In genomic region chr11:96987873-96988655, GRCm38 (mm10) we compare ENCODE assay signal across 8 mouse cellular contexts. TPM values are rescaled to one million over a fixed set of nuclear protein-coding genes. Genes with fewer than 3 reads are reported as not detected.
DNase-seq lines count a peak whose midpoint lies in the region; ATAC-seq lines count a peak whose summit lies in the region.

No protein-coding gene starts in this region.

- H3K4me2 ChIP-seq in heart, embryonic 15.5 days: peak overlapping the region; percentile 47
- peak overlapping the region; percentile 65 for H3K4me2 ChIP-seq in limb, embryonic 11.5 days (ENCODE audit: low read depth, severe bottlenecking)
- peak overlapping the region; percentile 60 for H3K4me2 ChIP-seq in neural tube, embryonic 12.5 days (replicated peaks)

- no peaks in the 10 kb centered on the region for H3K36me3 ChIP-seq in heart, embryonic 15.5 days
- H3K36me3 ChIP-seq in forebrain, embryonic 10.5 days (replicated peaks): no peaks in the 10 kb centered on the region
- no peaks in the 10 kb centered on the region for H3K36me3 ChIP-seq in limb, embryonic 11.5 days (ENCODE audit: control insufficient read depth, insufficient read depth, low read length)
- H3K36me3 ChIP-seq in neural tube, embryonic 12.5 days: no peaks in the 10 kb centered on the region

- no peak overlapping the region for H3K27ac ChIP-seq in heart, embryonic 15.5 days
- H3K27ac ChIP-seq in forebrain, embryonic 10.5 days: peak overlapping the region; percentile 51; the same call in 1 of the 2 replicates
- no peak overlapping the region for H3K27ac ChIP-seq in limb, embryonic 11.5 days (replicated peaks; ENCODE audit: low read depth, low read length)
- no peak overlapping the region for H3K27ac ChIP-seq in neural tube, embryonic 12.5 days

- DNase-seq in heart, postnatal 4 days: no peak
- peak; percentile 56 to 71 for DNase-seq in CD8-positive naive resting alpha-beta T cell, adult 2 months (ENCODE audit: low read depth in 2 of 2, low spot score in 2 of 2)
- no peak for DNase-seq in forebrain, embryonic 10.5 days (ENCODE audit: extremely low spot score, low spot score)
- DNase-seq in limb, embryonic 11.5 days (ENCODE audit: low spot score): peak; percentile 57
- no peak for DNase-seq in urinary bladder, adult 18-20 months (ENCODE audit: low spot score in 2 of 2)
- no peak for DNase-seq in ovary, postnatal 10 days (ENCODE audit: low spot score)

- H3K4me3 ChIP-seq in heart, embryonic 15.5 days: peak overlapping the region; percentile 22
- peak overlapping the region; percentile 46 for H3K4me3 ChIP-seq in forebrain, embryonic 10.5 days
- H3K4me3 ChIP-seq in limb, embryonic 11.5 days (ENCODE audit: low read depth, low read length): peak overlapping the region; percentile 26
- H3K4me3 ChIP-seq in neural tube, embryonic 12.5 days: peak overlapping the region; percentile 27; the same call in 1 of the 2 replicates

- H3K9ac ChIP-seq in heart, embryonic 15.5 days: no peak overlapping the region
- peak overlapping the region; percentile 27; the same call in 1 of the 2 replicates for H3K9ac ChIP-seq in limb, embryonic 11.5 days (ENCODE audit: low read length)
- peak overlapping the region; percentile 14; the same call in 1 of the 2 replicates for H3K9ac ChIP-seq in neural tube, embryonic 12.5 days

- no peaks in the 10 kb centered on the region for H3K9me3 ChIP-seq in heart, embryonic 15.5 days (replicated peaks)
- no peaks in the 10 kb centered on the region for H3K9me3 ChIP-seq in forebrain, embryonic 10.5 days
- H3K9me3 ChIP-seq in limb, embryonic 11.5 days (ENCODE audit: control insufficient read depth, low read length): no peaks in the 10 kb centered on the region
- no peaks in the 10 kb centered on the region for H3K9me3 ChIP-seq in neural tube, embryonic 12.5 days

- H3K27me3 ChIP-seq in heart, embryonic 15.5 days: peaks cover 63% of the 10 kb centered on the region
- H3K27me3 ChIP-seq in forebrain, embryonic 10.5 days (ENCODE audit: poor library complexity, severe bottlenecking): peaks cover 89% of the 10 kb centered on the region
- no peaks in the 10 kb centered on the region for H3K27me3 ChIP-seq in limb, embryonic 11.5 days (ENCODE audit: control insufficient read depth, insufficient read depth, low read length)
- H3K27me3 ChIP-seq in neural tube, embryonic 12.5 days (replicated peaks): peaks cover 26% of the 10 kb centered on the region

- no peak for ATAC-seq in heart, embryonic 15.5 days (replicated peaks; ENCODE audit: insufficient number of reproducible peaks, insufficient read depth, low FRiP score, low read depth)
- ATAC-seq in limb, embryonic 11.5 days (ENCODE audit: insufficient number of reproducible peaks, low FRiP score, low TSS enrichment, low read depth): no peak
- ATAC-seq in neural tube, embryonic 12.5 days (ENCODE audit: low FRiP score, low read depth): 0 out of 2 replicates have a peak, but pooled peaks have one; percentile 33

- WGBS in heart, embryonic 15.5 days: 5% methylated on average over 31 of the region's 31 CpGs
- WGBS in forebrain, embryonic 10.5 days: 6% methylated on average over 31 of the region's 31 CpGs
- 5% methylated on average over 31 of the region's 31 CpGs for WGBS in limb, embryonic 11.5 days
- 7% methylated on average over 31 of the region's 31 CpGs for WGBS in neural tube, embryonic 12.5 days

- peaks cover 15% of the 10 kb centered on the region for H3K4me1 ChIP-seq in heart, embryonic 15.5 days (replicated peaks)
- H3K4me1 ChIP-seq in forebrain, embryonic 10.5 days: peaks cover 48% of the 10 kb centered on the region
- H3K4me1 ChIP-seq in limb, embryonic 11.5 days (ENCODE audit: control insufficient read depth, insufficient read depth, low read length): peaks cover 41% of the 10 kb centered on the region
- peaks cover 33% of the 10 kb centered on the region for H3K4me1 ChIP-seq in neural tube, embryonic 12.5 days

RNA-seq across cellular contexts. Expression of gene Sp2, which starts 5.3 kb away (rescaled TPM):
- 12.9 and 18.2 TPM in 2 replicates for polyA plus RNA-seq in heart, embryonic 15.5 days (2015; fragmentation: Nextera tagmentation; extraction: Ambion mirVana)
- 10 to 100 TPM; 18.8 to 19.3 TPM for total RNA-seq in heart, postnatal 4 days (2021)
- polyA plus RNA-seq in forebrain, embryonic 10.5 days (2016; fragmentation: Nextera tagmentation; extraction: Ambion mirVana): 29.7 and 30.9 TPM in 2 replicates
- 23.4 and 25.8 TPM in 2 replicates for polyA plus RNA-seq in limb, embryonic 11.5 days (2014; fragmentation: Nextera tagmentation; extraction: Ambion mirVana)
- 19.3 and 20.4 TPM in 2 replicates for polyA plus RNA-seq in neural tube, embryonic 12.5 days (2016; fragmentation: Nextera tagmentation; extraction: Ambion mirVana)

RNA-seq across cellular contexts. Expression of gene Sp6, which starts 25.1 kb away (rescaled TPM):
- 0.09 and 0.15 TPM in 2 replicates for polyA plus RNA-seq in heart, embryonic 15.5 days (2015; fragmentation: Nextera tagmentation; extraction: Ambion mirVana)
- not detected for total RNA-seq in heart, postnatal 4 days (2021)
- 1.8 and 2.1 TPM in 2 replicates for polyA plus RNA-seq in forebrain, embryonic 10.5 days (2016; fragmentation: Nextera tagmentation; extraction: Ambion mirVana)
- 2.1 and 2.4 TPM in 2 replicates for polyA plus RNA-seq in limb, embryonic 11.5 days (2014; fragmentation: Nextera tagmentation; extraction: Ambion mirVana)
- polyA plus RNA-seq in neural tube, embryonic 12.5 days (2016; fragmentation: Nextera tagmentation; extraction: Ambion mirVana): 0.23 and 0.34 TPM in 2 replicates

RNA-seq across cellular contexts. Expression of gene Scrn2, which starts 41.7 kb away (rescaled TPM):
- polyA plus RNA-seq in heart, embryonic 15.5 days (2015; fragmentation: Nextera tagmentation; extraction: Ambion mirVana): 14.7 and 20.3 TPM in 2 replicates
- 10 to 100 TPM; 12.1 to 15.3 TPM for total RNA-seq in heart, postnatal 4 days (2021)
- polyA plus RNA-seq in forebrain, embryonic 10.5 days (2016; fragmentation: Nextera tagmentation; extraction: Ambion mirVana): 44.1 and 44.6 TPM in 2 replicates
- 31.9 and 34.4 TPM in 2 replicates for polyA plus RNA-seq in limb, embryonic 11.5 days (2014; fragmentation: Nextera tagmentation; extraction: Ambion mirVana)
- polyA plus RNA-seq in neural tube, embryonic 12.5 days (2016; fragmentation: Nextera tagmentation; extraction: Ambion mirVana): 19.8 and 21.9 TPM in 2 replicates

RNA-seq across cellular contexts. Expression of gene Pnpo, which starts 44.3 kb away (rescaled TPM):
- polyA plus RNA-seq in heart, embryonic 15.5 days (2015; fragmentation: Nextera tagmentation; extraction: Ambion mirVana): 65.2 and 74.8 TPM in 2 replicates
- total RNA-seq in heart, postnatal 4 days (2021): 10 to 100 TPM; 10.6 to 16.7 TPM
- polyA plus RNA-seq in forebrain, embryonic 10.5 days (2016; fragmentation: Nextera tagmentation; extraction: Ambion mirVana): 36.8 and 40.7 TPM in 2 replicates
- polyA plus RNA-seq in limb, embryonic 11.5 days (2014; fragmentation: Nextera tagmentation; extraction: Ambion mirVana): 25.5 and 27.5 TPM in 2 replicates
- 18.3 and 18.9 TPM in 2 replicates for polyA plus RNA-seq in neural tube, embryonic 12.5 days (2016; fragmentation: Nextera tagmentation; extraction: Ambion mirVana)

RNA-seq across cellular contexts. Expression of gene Lrrc46, which starts 53.1 kb away (rescaled TPM):
- 0.72 and 1.1 TPM in 2 replicates for polyA plus RNA-seq in heart, embryonic 15.5 days (2015; fragmentation: Nextera tagmentation; extraction: Ambion mirVana)
- under 1 TPM in 1 of 2 experiments, not detected in 1; 0.38 TPM for total RNA-seq in heart, postnatal 4 days (2021)
- 2.6 and 2.7 TPM in 2 replicates for polyA plus RNA-seq in forebrain, embryonic 10.5 days (2016; fragmentation: Nextera tagmentation; extraction: Ambion mirVana)
- 0.79 and 1.4 TPM in 2 replicates for polyA plus RNA-seq in limb, embryonic 11.5 days (2014; fragmentation: Nextera tagmentation; extraction: Ambion mirVana)
- polyA plus RNA-seq in neural tube, embryonic 12.5 days (2016; fragmentation: Nextera tagmentation; extraction: Ambion mirVana): 2.2 and 2.9 TPM in 2 replicates

Comparison
In these comparisons a context has a peak if more than half of its experiments do, and no peak if none do; other contexts are left out.
1. DNase-seq: peak in CD8-positive naive resting alpha-beta T cell, adult 2 months (2 of 2) and limb, embryonic 11.5 days (single experiment); none in heart, postnatal 4 days (single experiment), forebrain, embryonic 10.5 days (single experiment), urinary bladder, adult 18-20 months (0 of 2) and ovary, postnatal 10 days (single experiment).
2. Peak in every context shown above with its lines, with median percentiles within 50 percentile points of each other: H3K4me2 ChIP-seq and H3K4me3 ChIP-seq.